Mouse (Mus musculus) limb, embryonic 10.5 days (tissue): ENCODE data around the gene Arhgap6. TPM values are rescaled to one million over a fixed set of nuclear protein-coding genes. Genes with fewer than 3 reads are reported as not detected.

Experiments
- DNase-seq: peaks from one replicate; pipeline ENCODE4 v3.0.0-alpha.2; 2017; ENCODE audit warnings: low spot score
- H3K27ac ChIP-seq: fragments of 300-500 bp; sonication (generic); 2 replicates; pipeline ENCODE4 v1.5.1; 2016; ENCODE audit warnings: mild to moderate bottlenecking
- H3K27me3 ChIP-seq: fragments of 300-500 bp; sonication (generic); 2 replicates; pipeline ENCODE4 v1.6.1; 2016; ENCODE audit warnings: low read depth, mild to moderate bottlenecking; ENCODE audit not compliant: poor library complexity, severe bottlenecking
- H3K36me3 ChIP-seq: fragments of 300-500 bp; sonication (generic); 2 replicates; pipeline ENCODE4 v1.6.1; 2016; ENCODE audit warnings: mild to moderate bottlenecking, moderate library complexity
- H3K4me1 ChIP-seq: fragments of 300-500 bp; sonication (generic); 2 replicates; pipeline ENCODE4 v1.6.1; 2016
- H3K4me3 ChIP-seq: fragments of 300-500 bp; sonication (generic); 2 replicates; pipeline ENCODE4 v1.5.1; 2016; ENCODE audit warnings: mild to moderate bottlenecking, moderate library complexity
- H3K9me3 ChIP-seq: fragments of 300-500 bp; sonication (generic); replicated peaks from 2 replicates; pipeline ENCODE4 v1.6.1; 2016; ENCODE audit warnings: mild to moderate bottlenecking
- WGBS: fragments of 180-500 bp; shearing (Covaris S2); methylation state at CpG from one replicate; pipeline ENCODE4 v1.1.7; 2016; 5-methylcytosine and 5-hydroxymethylcytosine counted together
- polyA plus RNA-seq: library from polyadenylated mRNA; unstranded; fragments of >200 nt; fragmentation: Nextera tagmentation; extraction: Ambion mirVana; gene quantifications from 2 replicates; pipeline ENCODE4 v1.2.1, GENCODE M21; 2016

The Arhgap6 gene
- polyA plus RNA-seq, result 1.2 TPM in 2 replicates

- Histone ChIP-seq H3K4me3 (peak within 1 kb of the TSS; percentile 55), H3K9me3 (no peaks in the 10 kb centered on the region), H3K36me3 (no peaks in the 10 kb centered on the region), H3K27ac (peak within 1 kb of the TSS; percentile 56; the same call in 1 of the 2 replicates), H3K4me1 (no peaks in the 10 kb centered on the region; the same call in 1 of the 2 replicates), H3K27me3 (peaks cover 82% of the 10 kb centered on the region)
- DNase-seq, result peak; percentile 49
- WGBS, result 13% methylated on average over 44 of the region's 48 CpGs
Measured at GRCm38 (mm10) chrX:168794974-168795858, at the start of gene Arhgap6. TSS of gene Arhgap6 (plus strand) at chrX:168795099.

- peaks cover 48% of the 10 kb centered on the region for H3K27me3 ChIP-seq
- no peaks in the 10 kb centered on the region for H3K9me3 ChIP-seq
- WGBS, result 64% methylated on average over 2 of the region's 2 CpGs
Measured at GRCm38 (mm10) chrX:168747011-168747410, 47.9 kb upstream of the Arhgap6 start.

GRCm38 (mm10) chrX:168795859-168796848, 1.3 kb downstream of the Arhgap6 start:
- H3K27ac ChIP-seq, result 0 out of 2 replicates have a peak overlapping the region, but pooled peaks have one; percentile 56
- H3K9me3 ChIP-seq, result no peaks in the 10 kb centered on the region
- H3K4me3 ChIP-seq, result peak overlapping the region; percentile 55
- H3K27me3 ChIP-seq, result peaks cover 86% of the 10 kb centered on the region
- 13% methylated on average over 54 of the region's 55 CpGs for WGBS
- H3K4me1 ChIP-seq, result no peaks in the 10 kb centered on the region; the same call in 1 of the 2 replicates
- no peaks in the 10 kb centered on the region for H3K36me3 ChIP-seq
- DNase-seq, result peak; percentile 43

More at GRCm38 (mm10) chrX:168747011-168747410, 47.9 kb upstream of the Arhgap6 start:
- DNase-seq, result no peak
- Histone ChIP-seq H3K4me3 (no peak overlapping the region), H3K36me3 (no peaks in the 10 kb centered on the region), H3K27ac (no peak overlapping the region), H3K4me1 (no peaks in the 10 kb centered on the region)

DNA sequence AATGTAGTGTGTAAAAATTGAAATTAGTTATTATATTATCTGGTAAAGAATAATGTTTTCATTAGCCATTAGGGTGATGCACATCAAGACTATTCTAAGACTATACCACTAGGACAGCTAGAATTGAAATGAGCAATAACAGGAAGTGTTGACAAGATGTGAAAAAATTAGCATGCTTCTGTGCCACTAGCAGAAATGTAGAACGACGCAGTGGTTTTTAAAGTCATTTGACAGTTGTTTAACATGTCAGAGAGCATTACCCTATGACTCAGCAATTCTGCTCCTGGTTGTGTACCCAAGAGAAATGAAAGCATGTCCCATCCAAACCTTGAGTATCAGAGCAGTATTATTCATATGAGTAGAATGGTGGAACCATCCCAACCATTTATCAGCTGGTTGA, 9.8 kb downstream of the Arhgap6 start:
- DNase-seq, result no peak
- Histone ChIP-seq H3K4me3 (no peak overlapping the region), H3K9me3 (no peaks in the 10 kb centered on the region), H3K4me1 (no peaks in the 10 kb centered on the region), H3K27ac (no peak overlapping the region), H3K27me3 (peaks cover 78% of the 10 kb centered on the region), H3K36me3 (no peaks in the 10 kb centered on the region)
- WGBS, result 92% methylated on average over 2 of the region's 2 CpGs

DNA sequence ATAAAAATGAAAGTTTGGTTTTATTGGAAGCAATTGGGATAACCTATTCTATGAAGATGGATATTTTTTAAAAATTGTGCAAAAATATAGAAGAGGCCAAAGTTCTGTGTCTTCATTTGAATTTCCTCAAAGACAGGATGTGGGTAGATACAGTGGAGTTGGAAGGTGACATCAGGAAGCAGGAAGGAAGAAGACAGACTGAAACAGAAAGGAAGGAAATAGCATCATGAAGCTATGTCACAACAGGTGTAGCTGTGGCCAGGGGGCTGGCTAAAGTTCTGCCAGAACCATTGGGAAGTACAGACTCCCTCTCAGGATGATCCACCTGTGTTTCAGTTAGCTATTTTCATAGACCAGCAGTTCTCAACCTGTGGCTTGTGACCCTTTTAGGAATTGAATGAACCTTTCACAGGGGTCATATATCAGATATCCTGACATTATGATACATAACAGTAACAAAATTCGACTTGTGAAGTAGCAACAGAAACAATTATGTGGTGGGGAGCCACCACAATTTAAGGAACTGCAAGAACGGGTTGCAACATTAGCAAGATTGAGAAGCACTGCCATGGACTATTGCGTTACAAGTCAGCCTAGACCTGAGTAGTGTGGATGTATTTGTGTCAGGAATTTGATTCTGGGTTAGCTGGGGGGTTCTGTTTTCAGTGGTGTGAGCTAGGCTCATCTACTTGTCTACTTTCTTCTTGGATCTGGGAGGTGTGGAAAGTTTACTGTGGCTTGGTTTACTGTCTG, 15.8 kb downstream of the Arhgap6 start:
- Histone ChIP-seq H3K27me3 (peaks cover 62% of the 10 kb centered on the region), H3K9me3 (no peaks in the 10 kb centered on the region)
- WGBS, result 81% methylated on average over 3 of the region's 3 CpGs

GRCm38 (mm10) chrX:168818858-168819257, 24.0 kb downstream of the Arhgap6 start:
- 65% methylated on average over 3 of the region's 3 CpGs for WGBS
- H3K9me3 ChIP-seq, result no peaks in the 10 kb centered on the region
- H3K27me3 ChIP-seq, result peaks cover 90% of the 10 kb centered on the region

More for the DNA sequence above, 15.8 kb downstream of the Arhgap6 start:
- H3K36me3 ChIP-seq, result no peaks in the 10 kb centered on the region
- H3K4me3 ChIP-seq, result no peak overlapping the region
- no peak for DNase-seq
- no peak overlapping the region for H3K27ac ChIP-seq
- H3K4me1 ChIP-seq, result no peaks in the 10 kb centered on the region

GRCm38 (mm10) chrX:168824166-168824565, 29.3 kb downstream of the Arhgap6 start:
- Histone ChIP-seq H3K27ac (no peak overlapping the region), H3K36me3 (no peaks in the 10 kb centered on the region), H3K4me3 (no peak overlapping the region), H3K9me3 (no peaks in the 10 kb centered on the region), H3K4me1 (no peaks in the 10 kb centered on the region), H3K27me3 (peaks cover 77% of the 10 kb centered on the region)
- 83% methylated on average over 2 of the region's 2 CpGs for WGBS
- DNase-seq, result no peak

More at GRCm38 (mm10) chrX:168818858-168819257, 24.0 kb downstream of the Arhgap6 start:
- no peak overlapping the region for H3K27ac ChIP-seq
- no peak overlapping the region for H3K4me3 ChIP-seq
- H3K4me1 ChIP-seq, result no peaks in the 10 kb centered on the region
- H3K36me3 ChIP-seq, result no peaks in the 10 kb centered on the region
- DNase-seq, result no peak

DNA sequence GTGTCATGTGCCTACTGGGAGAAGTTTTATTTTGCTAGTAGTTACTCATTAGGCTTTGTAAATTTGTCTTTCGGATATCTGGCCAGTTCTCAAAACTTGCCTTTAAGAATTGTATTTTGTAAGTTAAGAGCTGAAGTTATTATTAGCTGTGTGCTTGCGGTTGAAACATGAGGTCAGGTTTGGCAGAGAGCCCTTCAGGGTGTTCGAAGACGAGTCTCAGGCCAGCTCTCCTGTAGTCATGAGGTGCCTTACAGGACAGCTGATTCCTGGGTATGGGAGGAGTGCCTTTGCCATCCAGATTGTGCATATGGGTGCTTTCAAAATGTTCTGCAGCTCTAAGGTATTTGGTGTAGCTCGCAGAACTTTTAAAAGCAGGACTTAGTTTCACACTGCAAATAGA, 37.4 kb downstream of the Arhgap6 start:
- DNase-seq, result no peak
- Histone ChIP-seq H3K27ac (no peak overlapping the region), H3K4me3 (no peak overlapping the region), H3K9me3 (no peaks in the 10 kb centered on the region), H3K4me1 (no peaks in the 10 kb centered on the region), H3K36me3 (no peaks in the 10 kb centered on the region), H3K27me3 (peaks cover 92% of the 10 kb centered on the region)
- 93% methylated on average over 5 of the region's 5 CpGs for WGBS

DNA sequence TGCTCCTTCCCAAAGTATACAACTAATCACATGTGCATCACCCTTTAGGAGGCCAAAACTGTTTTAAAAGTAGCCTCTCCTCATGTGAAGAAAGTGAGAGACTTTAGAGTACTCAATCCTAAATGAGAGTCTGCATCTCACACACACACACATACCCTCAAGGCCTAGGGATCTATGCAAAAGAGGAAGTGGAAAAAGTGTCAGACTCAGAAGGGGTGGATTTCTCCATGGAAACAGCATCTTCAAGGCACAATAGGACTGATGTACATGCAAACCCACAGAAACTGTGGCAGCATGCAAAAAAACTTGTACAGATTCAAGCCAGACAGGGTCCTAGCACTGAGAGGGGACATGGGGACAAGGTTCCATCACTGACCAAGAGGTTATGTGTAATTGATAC, 53.2 kb downstream of the Arhgap6 start:
- Histone ChIP-seq H3K36me3 (no peaks in the 10 kb centered on the region), H3K4me3 (no peak overlapping the region), H3K27ac (no peak overlapping the region), H3K27me3 (peaks cover 90% of the 10 kb centered on the region), H3K4me1 (no peaks in the 10 kb centered on the region), H3K9me3 (no peaks in the 10 kb centered on the region)
- DNase-seq, result no peak

- Histone ChIP-seq H3K27me3 (peaks cover 69% of the 10 kb centered on the region), H3K4me1 (no peaks in the 10 kb centered on the region), H3K27ac (no peak overlapping the region), H3K4me3 (no peak overlapping the region), H3K36me3 (no peaks in the 10 kb centered on the region), H3K9me3 (no peaks in the 10 kb centered on the region)
- DNase-seq, result no peak
- 50% methylated on average over 1 of the region's 1 CpGs for WGBS
Measured at GRCm38 (mm10) chrX:168874688-168875087, 79.8 kb downstream of the Arhgap6 start.

GRCm38 (mm10) chrX:168903557-168903956, 108.7 kb downstream of the Arhgap6 start:
- DNase-seq, result no peak
- WGBS, result 90% methylated on average over 2 of the region's 2 CpGs
- no peak overlapping the region for H3K4me3 ChIP-seq
- H3K27me3 ChIP-seq, result peaks cover 75% of the 10 kb centered on the region
- no peak overlapping the region for H3K27ac ChIP-seq
- no peaks in the 10 kb centered on the region for H3K36me3 ChIP-seq
- no peaks in the 10 kb centered on the region for H3K4me1 ChIP-seq
- no peaks in the 10 kb centered on the region for H3K9me3 ChIP-seq

- Histone ChIP-seq H3K4me3 (no peak overlapping the region), H3K27ac (no peak overlapping the region), H3K4me1 (no peaks in the 10 kb centered on the region), H3K36me3 (no peaks in the 10 kb centered on the region), H3K9me3 (no peaks in the 10 kb centered on the region), H3K27me3 (peaks cover 76% of the 10 kb centered on the region)
- no peak for DNase-seq
- WGBS, result 50% methylated on average over 3 of the region's 3 CpGs
Measured at GRCm38 (mm10) chrX:168904086-168904485, 109.2 kb downstream of the Arhgap6 start.
